Mouse (Mus musculus) CH12.LX (cell line): Measurements from ENCODE around the gene Foxs1.

ENCODE experiments used
- CHD1 ChIP-seq: IDR thresholded peaks from 2 replicates; pipeline ENCODE4 v1.6.1; 2012; ENCODE audit warnings: low read depth, low read length, improper control_type of control experiment, inconsistent platforms
- CTCF ChIP-seq, 2 experiments: IDR thresholded peaks in 1 of 2; conservative IDR thresholded peaks in 1 of 2; 2 replicates each; pipeline ENCODE4 v1.5.1; 2011 to 2012; ENCODE audit warnings: low read depth in 2 of 2, low read length in 2 of 2, improper control_type of control experiment in 1 of 2, inconsistent platforms in 1 of 2, mild to moderate bottlenecking in 1 of 2, moderate library complexity in 1 of 2
- EP300 ChIP-seq: IDR thresholded peaks from 2 replicates; pipeline ENCODE4 v1.6.1; 2011; ENCODE audit warnings: low read length, improper control_type of control experiment
- ETS1 ChIP-seq: conservative IDR thresholded peaks from 2 replicates; pipeline ENCODE4 v1.6.1; 2012; ENCODE audit warnings: low read depth, mild to moderate bottlenecking, inconsistent platforms, low read length, improper control_type of control experiment, moderate library complexity
- GABPA ChIP-seq: IDR thresholded peaks from 2 replicates; pipeline ENCODE4 v1.6.1; 2012; ENCODE audit warnings: low read depth, low read length, improper control_type of control experiment, inconsistent platforms; ENCODE audit not compliant: insufficient replicate concordance
- MAFK ChIP-seq: IDR thresholded peaks from 2 replicates; pipeline ENCODE4 v1.6.1; 2011; ENCODE audit warnings: low read length, improper control_type of control experiment; ENCODE audit not compliant: insufficient replicate concordance
- NRF1 ChIP-seq: IDR thresholded peaks from 2 replicates; pipeline ENCODE4 v1.6.1; 2014; ENCODE audit warnings: low read depth, mild to moderate bottlenecking, inconsistent platforms, low read length, improper control_type of control experiment, moderate library complexity
- POLR2A ChIP-seq: IDR thresholded peaks from 2 replicates; pipeline ENCODE4 v1.6.1; 2011; ENCODE audit warnings: low read depth, mild to moderate bottlenecking, improper control_type of control experiment, low read length
- RCOR1 ChIP-seq: conservative IDR thresholded peaks from 2 replicates; pipeline ENCODE4 v1.6.1; 2012; ENCODE audit warnings: low read depth, mild to moderate bottlenecking, inconsistent platforms, low read length, improper control_type of control experiment
- SIN3A ChIP-seq: IDR thresholded peaks from 2 replicates; pipeline ENCODE4 v1.6.1; 2012; ENCODE audit warnings: low read length, improper control_type of control experiment, inconsistent platforms
- USF1 ChIP-seq: IDR thresholded peaks from 2 replicates; pipeline ENCODE4 v1.6.1; 2014; ENCODE audit warnings: low read depth, mild to moderate bottlenecking, inconsistent platforms, low read length, improper control_type of control experiment
- ZKSCAN1 ChIP-seq: IDR thresholded peaks from 2 replicates; pipeline ENCODE4 v1.6.1; 2012; ENCODE audit warnings: low read depth, inconsistent platforms, low read length, improper control_type of control experiment, borderline replicate concordance
- ZMIZ1 ChIP-seq: IDR thresholded peaks from 2 replicates; pipeline ENCODE4 v1.6.1; 2012; ENCODE audit warnings: low read depth, mild to moderate bottlenecking, inconsistent platforms, low read length, improper control_type of control experiment

DNA sequence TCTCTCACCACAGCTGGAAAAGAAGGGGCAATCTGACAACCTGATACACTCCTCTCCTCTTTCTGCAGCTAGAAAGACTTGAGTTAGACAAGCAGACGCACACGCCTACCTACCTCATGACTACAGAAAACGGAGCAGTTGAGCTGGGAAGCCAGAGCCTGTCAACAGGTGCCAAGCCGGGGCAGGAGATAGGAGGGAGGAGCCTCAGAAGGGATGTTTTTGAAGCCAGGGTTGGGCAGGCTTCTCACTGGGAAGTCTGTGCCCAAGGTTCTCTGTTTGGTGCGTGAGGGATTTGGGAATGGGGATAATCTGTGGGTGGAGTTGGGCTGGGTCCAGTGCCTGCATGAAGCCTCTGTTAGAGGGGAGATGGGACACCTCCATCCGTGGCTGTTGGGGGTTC is 21.6 kb downstream of the Foxs1 start:
- TF ChIP-seq CTCF (conservative IDR thresholded peaks at IDR 0.05 in 1 of 2, IDR thresholded peaks at IDR 0.05 in 1 of 2; ENCODE audit: low read depth in 2 of 2, low read length in 2 of 2) (no peak), ETS1 (no peak), NRF1 (no peak), ZMIZ1 (no peak), POLR2A (no peak), USF1 (no peak), CHD1 (no peak), ZKSCAN1 (no peak), GABPA (no peak), SIN3A (no peak), RCOR1 (no peak), MAFK (no peak), EP300 (no peak)
